Mouse (Mus musculus) spleen, adult 2 months (tissue): Measurements from ENCODE around the gene Cox4i2.

Source experiments
- CTCF ChIP-seq: fragments of 200-500 bp; IDR thresholded peaks from 2 replicates; pipeline ENCODE4 v1.5.1; 2011; ENCODE audit warnings: mild to moderate bottlenecking, inconsistent platforms; ENCODE audit not compliant: insufficient read depth, insufficient read length, insufficient replicate concordance; ENCODE audit errors: extremely low read depth
- POLR2A ChIP-seq: fragments of 200-500 bp; IDR thresholded peaks from 2 replicates; pipeline ENCODE4 v1.6.1; 2011; ENCODE audit warnings: low read depth, low read length, inconsistent platforms

- TF ChIP-seq CTCF (no peak), POLR2A (no peak)
These were observed 38.5 kb downstream of the Cox4i2 start for GRCm38 (mm10) chr2:152792461-152792860.
